Mouse (Mus musculus) olfactory bulb, adult 2 months (tissue): Measurements from ENCODE around the gene Tcf7l2. TPM values are rescaled to one million over a fixed set of nuclear protein-coding genes. Genes with fewer than 3 reads are reported as not detected.

ENCODE experiments used
- H3K27ac ChIP-seq: fragments of 200-500 bp; 2 replicates; pipeline ENCODE4 v1.5.1; 2012; ENCODE audit warnings: low read depth, low read length; ENCODE audit not compliant: insufficient read depth
- H3K4me1 ChIP-seq: fragments of 200-500 bp; 2 replicates; pipeline ENCODE4 v1.6.1; 2012; ENCODE audit warnings: low read length; ENCODE audit not compliant: control insufficient read depth, insufficient read depth
- H3K4me3 ChIP-seq: fragments of 200-500 bp; 2 replicates; pipeline ENCODE4 v1.5.1; 2012; ENCODE audit warnings: mild to moderate bottlenecking, low read depth, low read length, moderate library complexity; ENCODE audit not compliant: insufficient read depth
- CTCF ChIP-seq: fragments of 200-500 bp; IDR thresholded peaks from 2 replicates; pipeline ENCODE4 v1.5.1; 2012; ENCODE audit warnings: low read depth, mild to moderate bottlenecking, low read length, moderate library complexity; ENCODE audit not compliant: insufficient read depth
- POLR2A ChIP-seq: fragments of 200-500 bp; IDR thresholded peaks from 2 replicates; pipeline ENCODE4 v1.6.1; 2012; ENCODE audit warnings: mild to moderate bottlenecking, low read depth, low read length, moderate library complexity; ENCODE audit not compliant: insufficient read depth
- WGBS: fragments of 180-500 bp; shearing (Covaris S2); methylation state at CpG from one replicate; pipeline ENCODE4 v1.1.7; 2018; 5-methylcytosine and 5-hydroxymethylcytosine counted together
- polyA plus RNA-seq: library from polyadenylated mRNA; stranded (reverse); fragments of >200 nt; gene quantifications from 2 replicates; pipeline ENCODE4 v1.2.4, GENCODE M21; 2012; ENCODE audit warnings: low replicate concordance; ENCODE audit not compliant: missing spikeins, insufficient read depth, insufficient read length

Gene Tcf7l2
- polyA plus RNA-seq, 1 experiment = not detected

DNA sequence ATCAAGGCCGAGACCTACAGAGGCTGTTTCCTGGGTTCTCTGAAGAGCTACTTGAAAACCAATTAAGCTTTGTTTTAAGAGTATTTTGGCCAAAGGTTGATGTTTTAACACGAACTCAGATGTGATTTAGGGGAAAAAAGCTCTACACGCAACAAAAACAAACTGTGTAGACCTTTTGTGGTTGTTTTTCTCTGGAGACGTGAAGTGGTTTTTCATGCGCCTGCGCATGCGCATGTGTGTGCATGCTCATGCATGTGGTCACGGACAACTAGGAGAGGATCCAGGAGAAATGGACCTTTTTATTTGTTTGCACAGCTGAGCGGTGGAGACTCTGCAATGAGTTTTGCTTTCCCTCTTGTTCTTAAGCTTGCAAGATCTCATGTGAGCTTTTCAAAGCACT lies 17.4 kb downstream of the Tcf7l2 start:
- WGBS = 86% methylated on average over 9 of the region's 9 CpGs
- Histone ChIP-seq H3K4me3 (no peak overlapping the region), H3K4me1 (peaks cover 2% of the 10 kb centered on the region; the same call in 1 of the 2 replicates), H3K27ac (no peak overlapping the region)
- TF ChIP-seq POLR2A = no peak
- no peak for TF ChIP-seq CTCF

DNA sequence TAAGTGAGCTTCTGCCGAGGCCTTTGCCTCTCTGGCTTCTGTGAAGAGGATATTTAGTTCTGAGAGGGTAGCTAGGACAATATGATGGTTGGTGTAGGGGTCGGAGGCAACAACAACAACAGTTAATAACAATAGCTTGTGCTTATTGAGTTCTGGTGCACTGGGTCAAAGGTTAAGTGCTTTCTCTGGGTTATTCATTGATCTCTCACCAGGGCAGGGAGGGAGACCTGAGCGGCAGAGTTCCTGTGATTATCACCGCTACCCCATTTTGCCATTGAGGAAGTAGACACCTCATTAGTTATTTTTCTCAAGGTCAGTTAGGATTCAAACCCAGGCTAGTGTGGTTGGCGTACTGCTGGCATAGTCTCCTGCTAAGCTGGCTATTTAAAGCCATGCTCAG lies 19.5 kb downstream of the Tcf7l2 start:
- TF ChIP-seq CTCF (no peak), POLR2A (no peak)
- Histone ChIP-seq H3K4me1 (peaks cover 2% of the 10 kb centered on the region; the same call in 1 of the 2 replicates), H3K27ac (no peak overlapping the region), H3K4me3 (no peak overlapping the region)
- WGBS = 90% methylated on average over 5 of the region's 5 CpGs

DNA sequence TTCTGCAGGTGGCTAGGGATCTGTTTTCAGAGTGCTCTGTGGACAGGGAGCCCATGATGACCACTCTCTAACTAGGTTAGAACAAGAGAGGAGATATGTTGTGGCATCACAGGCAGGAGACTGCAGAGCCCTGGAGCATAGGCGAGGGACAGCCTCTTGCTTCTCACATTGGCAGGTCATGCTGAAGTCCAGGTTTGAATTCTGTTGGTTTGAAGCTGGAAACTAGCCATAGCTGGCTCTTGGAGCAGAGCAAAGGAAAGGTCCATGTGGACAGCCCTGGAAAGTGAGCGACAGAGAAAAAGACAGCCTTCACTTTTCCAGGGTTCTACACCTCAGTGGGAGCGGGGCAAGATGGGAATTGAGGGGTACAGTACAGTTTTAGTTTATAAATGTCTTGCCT lies 20.6 kb downstream of the Tcf7l2 start:
- no peak for TF ChIP-seq POLR2A
- no peak for TF ChIP-seq CTCF
- no peak overlapping the region for H3K27ac ChIP-seq
- WGBS = 93% methylated on average over 3 of the region's 3 CpGs
- H3K4me1 ChIP-seq = peaks cover 2% of the 10 kb centered on the region; the same call in 1 of the 2 replicates
- H3K4me3 ChIP-seq = no peak overlapping the region

DNA sequence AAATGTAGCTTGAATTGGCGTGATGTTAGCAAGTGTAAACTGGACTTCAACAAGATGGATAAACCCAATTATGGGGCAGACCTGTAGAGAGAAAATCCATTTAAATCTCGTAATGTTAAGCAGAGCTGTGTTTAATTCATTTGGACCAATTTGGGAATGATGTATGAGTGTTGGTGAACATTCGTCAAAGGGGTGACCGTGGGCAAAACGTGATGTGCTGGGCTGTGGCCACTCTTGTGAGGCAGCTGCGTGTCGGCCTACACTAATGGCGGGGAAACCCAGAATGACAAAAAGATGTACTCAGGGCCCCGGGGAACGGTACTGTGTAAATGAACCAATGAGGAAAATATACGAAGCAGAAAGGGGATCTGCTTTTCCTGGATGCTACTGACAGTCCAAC lies 24.2 kb downstream of the Tcf7l2 start:
- Histone ChIP-seq H3K27ac (no peak overlapping the region), H3K4me3 (no peak overlapping the region), H3K4me1 (no peaks in the 10 kb centered on the region)
- no peak for TF ChIP-seq POLR2A
- no peak for TF ChIP-seq CTCF
- WGBS = 94% methylated on average over 11 of the region's 11 CpGs

DNA sequence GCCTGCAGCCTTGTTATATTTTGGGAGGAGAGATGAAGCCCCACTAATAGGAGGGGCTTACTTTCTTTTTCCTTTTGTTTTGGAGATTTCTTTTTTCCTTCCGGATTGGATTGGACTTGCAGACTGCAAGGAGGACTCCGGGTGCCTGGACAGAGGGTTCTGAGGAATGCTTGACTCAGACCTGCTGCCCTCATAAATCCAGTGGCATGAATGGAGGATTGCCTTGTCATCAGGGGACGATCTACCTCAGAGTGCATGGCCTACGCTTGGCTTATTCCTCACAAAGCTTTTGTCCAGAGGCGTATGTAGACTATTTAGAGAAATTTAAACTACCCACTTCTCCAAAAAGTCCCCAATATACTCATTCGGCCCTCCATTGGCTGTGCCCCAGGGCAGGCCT lies 25.5 kb downstream of the Tcf7l2 start:
- no peak overlapping the region for H3K27ac ChIP-seq
- TF ChIP-seq POLR2A = no peak
- TF ChIP-seq CTCF = no peak
- no peak overlapping the region for H3K4me3 ChIP-seq
- 74% methylated on average over 6 of the region's 6 CpGs for WGBS
- no peaks in the 10 kb centered on the region for H3K4me1 ChIP-seq

DNA sequence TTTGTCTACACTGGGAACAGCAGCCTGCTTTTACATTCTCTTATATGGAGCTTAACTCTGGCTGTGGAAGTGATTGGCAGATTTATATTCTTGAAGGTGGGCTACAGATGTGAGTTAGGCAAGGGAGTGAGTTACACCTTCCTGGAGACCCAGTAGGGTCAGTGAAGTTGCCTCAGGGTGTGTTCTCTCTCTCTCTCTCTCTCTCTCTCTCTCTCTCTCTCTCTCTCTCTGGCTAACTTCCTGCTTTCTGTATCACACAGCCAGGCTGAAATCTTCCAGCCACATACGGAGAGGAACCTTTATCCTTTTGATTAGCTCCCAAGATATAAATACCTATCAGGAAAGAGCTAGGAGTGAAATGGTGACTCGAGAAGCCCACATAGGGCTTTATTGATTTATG lies 26.0 kb downstream of the Tcf7l2 start:
- no peak overlapping the region for H3K27ac ChIP-seq
- H3K4me1 ChIP-seq = no peaks in the 10 kb centered on the region
- WGBS = 93% methylated on average over 2 of the region's 2 CpGs
- TF ChIP-seq CTCF = no peak
- no peak for TF ChIP-seq POLR2A
- H3K4me3 ChIP-seq = no peak overlapping the region

DNA sequence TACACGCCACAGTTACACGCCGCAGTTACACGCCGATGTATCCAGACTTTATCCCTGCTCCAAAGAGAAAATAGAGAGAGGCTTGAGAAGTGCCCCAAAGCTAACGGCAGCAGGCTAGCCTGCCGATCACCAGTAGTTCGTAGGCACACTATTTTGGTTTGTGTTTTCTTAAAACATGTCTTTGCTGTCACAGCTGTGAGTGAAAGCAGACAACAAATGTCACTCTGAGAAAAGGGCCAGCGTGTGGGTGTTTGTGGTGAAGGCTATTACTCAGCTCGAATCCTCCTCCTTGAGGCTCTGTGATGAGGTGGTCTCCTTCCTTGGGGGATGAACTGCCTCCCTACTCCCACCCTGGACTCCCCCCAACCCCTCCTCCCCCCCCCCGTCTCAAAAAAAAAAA lies 26.6 kb downstream of the Tcf7l2 start:
- no peaks in the 10 kb centered on the region for H3K4me1 ChIP-seq
- no peak overlapping the region for H3K27ac ChIP-seq
- WGBS = 79% methylated on average over 11 of the region's 11 CpGs
- H3K4me3 ChIP-seq = no peak overlapping the region
- no peak for TF ChIP-seq CTCF
- TF ChIP-seq POLR2A = no peak

DNA sequence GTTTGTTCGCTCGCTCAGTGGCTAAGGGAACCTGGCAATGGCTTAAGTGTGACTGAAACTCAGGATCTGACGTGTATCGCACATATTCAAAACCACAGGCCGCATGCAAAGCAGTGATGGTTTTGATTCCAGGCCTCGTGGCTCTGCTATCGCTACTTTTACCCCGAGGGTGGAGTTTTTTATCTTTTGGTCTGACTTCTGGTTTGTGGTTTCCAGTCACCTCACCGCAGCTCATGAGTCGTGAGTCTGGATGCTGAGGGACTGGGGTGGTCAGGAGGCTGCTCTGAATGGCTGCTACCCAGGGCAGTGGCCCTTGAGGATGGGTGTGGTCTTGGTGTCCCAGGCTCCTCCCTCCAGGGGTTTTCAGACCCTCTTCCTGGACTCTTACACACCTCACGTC lies 27.3 kb downstream of the Tcf7l2 start:
- Histone ChIP-seq H3K4me1 (no peaks in the 10 kb centered on the region), H3K4me3 (no peak overlapping the region), H3K27ac (no peak overlapping the region)
- WGBS = 86% methylated on average over 11 of the region's 11 CpGs
- TF ChIP-seq POLR2A (no peak), CTCF (no peak)

DNA sequence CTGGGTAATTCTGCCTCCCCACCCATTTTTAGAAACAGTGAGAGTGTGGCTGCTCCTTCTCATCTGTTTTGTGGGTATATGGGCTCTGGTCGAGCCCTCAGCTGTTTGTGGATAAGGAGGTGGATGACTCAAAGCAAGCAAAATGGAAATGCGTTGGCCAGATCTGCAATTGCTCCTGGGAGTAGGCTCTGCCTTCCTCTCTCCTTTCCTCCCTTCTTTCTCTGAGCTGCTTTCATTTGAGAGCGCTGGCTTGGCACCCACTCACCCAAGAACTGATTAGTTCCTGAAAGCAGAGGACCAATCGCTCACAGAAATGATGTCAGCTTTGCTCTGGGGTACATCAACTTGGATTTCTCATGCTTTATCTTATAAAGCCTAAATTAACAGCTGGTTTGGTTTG lies 32.7 kb downstream of the Tcf7l2 start:
- TF ChIP-seq POLR2A = no peak
- no peak for TF ChIP-seq CTCF
- 23% methylated on average over 4 of the region's 4 CpGs for WGBS
- Histone ChIP-seq H3K4me1 (peaks cover 2% of the 10 kb centered on the region; the same call in 1 of the 2 replicates), H3K4me3 (no peak overlapping the region), H3K27ac (no peak overlapping the region)

DNA sequence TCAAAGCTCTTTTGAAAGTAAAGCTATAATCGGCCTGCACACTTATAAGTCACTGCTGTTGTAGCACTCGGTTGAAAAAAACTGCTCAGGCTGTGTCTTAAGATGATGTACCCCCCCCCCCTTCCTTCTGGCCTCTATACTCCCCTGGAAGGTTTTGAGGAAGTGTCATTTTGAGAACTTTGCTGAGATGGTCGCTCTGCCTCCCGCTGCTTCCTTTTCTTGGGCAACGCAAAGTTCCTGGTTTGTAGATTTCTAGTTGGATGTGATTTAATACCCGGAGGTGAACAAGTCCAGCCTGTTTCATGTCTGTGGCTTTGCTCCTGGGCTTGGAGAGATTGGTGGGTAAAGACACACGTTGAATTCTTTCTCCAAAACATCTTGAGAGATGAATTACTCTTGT lies 33.2 kb downstream of the Tcf7l2 start:
- H3K27ac ChIP-seq = no peak overlapping the region
- no peak for TF ChIP-seq POLR2A
- no peak for TF ChIP-seq CTCF
- peaks cover 2% of the 10 kb centered on the region; the same call in 1 of the 2 replicates for H3K4me1 ChIP-seq
- no peak overlapping the region for H3K4me3 ChIP-seq
- 72% methylated on average over 7 of the region's 7 CpGs for WGBS
